Mouse (Mus musculus) intestine, embryonic 16.5 days (tissue): Measurements from ENCODE around the gene Gm17482. TPM values are rescaled to one million over a fixed set of nuclear protein-coding genes. Genes with fewer than 3 reads are reported as not detected.

Experiments
- ATAC-seq: fragments of 200-750 bp; cut with Nextera tagmentation; 2 replicates; pipeline ENCODE4 v1.8.0; 2017; ENCODE audit warnings: moderate TSS enrichment, moderate library complexity
- H3K27ac ChIP-seq: fragments of 300-500 bp; sonication (generic); 2 replicates; pipeline ENCODE4 v1.5.1; 2014; ENCODE audit warnings: mild to moderate bottlenecking, low read length
- H3K27me3 ChIP-seq: fragments of 300-500 bp; sonication (generic); replicated peaks from 2 replicates; pipeline ENCODE4 v1.6.1; 2014; ENCODE audit warnings: low read length, control low read depth, mixed read lengths; ENCODE audit not compliant: control insufficient read depth, insufficient read depth
- H3K36me3 ChIP-seq: fragments of 300-500 bp; sonication (generic); 2 replicates; pipeline ENCODE4 v1.6.1; 2014; ENCODE audit warnings: low read length, control low read depth; ENCODE audit not compliant: control insufficient read depth, insufficient read depth
- H3K4me1 ChIP-seq: fragments of 300-500 bp; sonication (generic); 2 replicates; pipeline ENCODE4 v1.6.1; 2014; ENCODE audit warnings: low read length, control low read depth, mixed read lengths; ENCODE audit not compliant: control insufficient read depth, insufficient read depth
- H3K4me2 ChIP-seq: fragments of 300-500 bp; sonication (generic); 2 replicates; pipeline ENCODE4 v1.6.1; 2014; ENCODE audit warnings: low read depth, low read length, control low read depth
- H3K4me3 ChIP-seq: fragments of 300-500 bp; sonication (generic); 2 replicates; pipeline ENCODE4 v1.5.1; 2014; ENCODE audit warnings: mild to moderate bottlenecking, low read length
- H3K9ac ChIP-seq: fragments of 300-500 bp; sonication (generic); 2 replicates; pipeline ENCODE4 v1.6.1; 2014; ENCODE audit warnings: low read depth, low read length
- H3K9me3 ChIP-seq: fragments of 300-500 bp; sonication (generic); 2 replicates; pipeline ENCODE4 v1.6.1; 2016; ENCODE audit warnings: low read length, control low read depth; ENCODE audit not compliant: control insufficient read depth
- whole genome bisulfite sequencing: fragments of 180-500 bp; shearing (Covaris S2); extraction: QIAGEN DNeasy Blood & Tissue Kit; methylation state at CpG from one replicate; pipeline ENCODE4 v1.1.7; 2014; 5-methylcytosine and 5-hydroxymethylcytosine counted together
- polyA plus RNA-seq: library from polyadenylated mRNA; unstranded; fragments of >200 nt; fragmentation: Nextera tagmentation; extraction: Ambion mirVana; gene quantifications from 2 replicates; pipeline ENCODE4 v1.2.1, GENCODE M21; 2015

Gm17482 gene
- polyA plus RNA-seq, 1 experiment from 2014 or later: not detected

GRCm38 (mm10) chr6:115266791-115267190 is 39.6 kb downstream of the Gm17482 start:
- H3K27me3 ChIP-seq: no peaks in the 10 kb centered on the region
- 74% methylated on average over 5 of the region's 5 CpGs for WGBS
- H3K27ac ChIP-seq: no peak overlapping the region
- peaks cover 2% of the 10 kb centered on the region; the same call in 1 of the 2 replicates for H3K4me1 ChIP-seq
- no peak overlapping the region for H3K9ac ChIP-seq
- no peak overlapping the region for H3K4me3 ChIP-seq
- H3K4me2 ChIP-seq: no peak overlapping the region
- H3K36me3 ChIP-seq: no peaks in the 10 kb centered on the region
- ATAC-seq: no peak
- H3K9me3 ChIP-seq: no peaks in the 10 kb centered on the region

GRCm38 (mm10) chr6:115267916-115268315 is 40.8 kb downstream of the Gm17482 start:
- H3K36me3 ChIP-seq: no peaks in the 10 kb centered on the region
- H3K9me3 ChIP-seq: no peaks in the 10 kb centered on the region
- no peak overlapping the region for H3K9ac ChIP-seq
- H3K4me2 ChIP-seq: no peak overlapping the region
- peaks cover 8% of the 10 kb centered on the region for H3K4me1 ChIP-seq
- peak; percentile 79 for ATAC-seq
- WGBS: 56% methylated on average over 2 of the region's 2 CpGs
- H3K27me3 ChIP-seq: no peaks in the 10 kb centered on the region
- H3K4me3 ChIP-seq: no peak overlapping the region
- no peak overlapping the region for H3K27ac ChIP-seq

DNA sequence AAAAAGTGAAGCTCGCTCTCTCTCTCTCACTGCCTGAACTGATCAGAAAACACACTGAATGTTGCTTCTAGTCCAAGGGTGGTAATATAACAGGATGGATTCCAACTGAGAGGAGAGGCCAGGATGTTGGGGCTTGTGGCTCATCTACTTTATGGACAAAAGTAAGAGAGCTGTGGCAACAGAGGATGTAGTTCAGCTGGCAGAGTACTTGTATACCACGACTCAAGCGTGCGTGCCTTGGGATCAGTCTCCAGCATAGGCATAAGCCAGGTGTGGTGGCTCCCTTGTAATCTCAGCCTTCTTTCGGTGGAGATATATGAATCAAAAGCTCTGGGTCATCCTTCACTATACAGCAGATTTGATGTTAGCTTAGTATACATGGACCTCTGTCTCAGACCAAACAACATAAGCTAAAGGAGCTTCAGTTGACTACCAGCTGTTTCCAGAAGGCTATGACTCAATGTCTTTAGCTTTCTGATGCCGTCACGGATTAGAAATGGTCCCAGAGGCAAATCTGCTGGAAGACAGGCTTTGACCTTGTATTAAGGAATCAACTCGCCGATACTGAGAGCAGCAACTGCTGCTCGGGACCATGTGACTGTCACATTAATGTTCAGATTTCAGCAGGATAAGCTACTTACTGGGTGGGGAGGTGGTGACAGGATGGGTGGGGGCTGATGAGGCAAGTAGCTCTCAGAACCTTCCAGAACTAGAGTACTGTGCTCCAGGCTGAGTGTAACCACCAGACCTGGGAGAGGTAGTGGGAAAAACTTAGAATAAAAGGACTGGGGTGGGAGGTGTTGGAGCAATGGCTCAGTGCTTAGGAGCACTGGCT is 41.6 kb downstream of the Gm17482 start:
- Histone ChIP-seq H3K27ac (no peak overlapping the region), H3K9ac (no peak overlapping the region), H3K9me3 (no peaks in the 10 kb centered on the region), H3K4me1 (peaks cover 8% of the 10 kb centered on the region), H3K4me3 (no peak overlapping the region), H3K36me3 (no peaks in the 10 kb centered on the region), H3K27me3 (no peaks in the 10 kb centered on the region), H3K4me2 (no peak overlapping the region)
- WGBS: 87% methylated on average over 10 of the region's 10 CpGs
- ATAC-seq: no peak

- Histone ChIP-seq H3K36me3 (no peaks in the 10 kb centered on the region), H3K4me2 (no peak overlapping the region), H3K9me3 (no peaks in the 10 kb centered on the region), H3K4me1 (peaks cover 8% of the 10 kb centered on the region), H3K27ac (no peak overlapping the region), H3K27me3 (no peaks in the 10 kb centered on the region), H3K9ac (no peak overlapping the region), H3K4me3 (no peak overlapping the region)
- 70% methylated on average over 5 of the region's 5 CpGs for WGBS
- no peak for ATAC-seq
These were observed 42.4 kb downstream of the Gm17482 start for GRCm38 (mm10) chr6:115269561-115269960.

DNA sequence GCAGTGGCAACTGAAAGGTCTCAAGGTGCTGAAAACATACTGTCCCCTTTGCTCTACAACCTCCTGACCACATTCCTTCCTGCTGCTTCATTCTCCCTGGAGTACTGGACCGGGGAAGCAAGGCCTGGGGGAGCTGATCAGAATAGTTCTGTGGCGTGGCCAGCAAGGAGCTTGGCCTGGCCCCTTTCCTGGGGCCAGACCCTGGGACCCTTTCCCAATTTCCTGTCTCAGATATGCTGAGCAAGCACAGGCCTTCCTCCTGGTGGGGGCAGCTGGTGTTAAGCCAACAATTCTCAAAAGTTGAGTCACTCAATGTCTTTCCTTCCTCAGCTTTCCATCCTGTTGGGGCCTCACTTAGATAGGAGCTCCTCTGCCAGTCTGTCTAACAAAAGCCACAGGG is 42.9 kb downstream of the Gm17482 start:
- 72% methylated on average over 2 of the region's 2 CpGs for WGBS
- Histone ChIP-seq H3K27ac (no peak overlapping the region), H3K27me3 (no peaks in the 10 kb centered on the region), H3K4me3 (no peak overlapping the region), H3K36me3 (no peaks in the 10 kb centered on the region), H3K9me3 (no peaks in the 10 kb centered on the region), H3K9ac (no peak overlapping the region), H3K4me2 (no peak overlapping the region), H3K4me1 (peaks cover 8% of the 10 kb centered on the region)
- ATAC-seq: no peak

- no peak overlapping the region for H3K4me2 ChIP-seq
- WGBS: 77% methylated on average over 3 of the region's 3 CpGs
- H3K9ac ChIP-seq: no peak overlapping the region
- H3K4me1 ChIP-seq: peaks cover 8% of the 10 kb centered on the region
- no peaks in the 10 kb centered on the region for H3K9me3 ChIP-seq
- no peak overlapping the region for H3K27ac ChIP-seq
- no peak for ATAC-seq
- no peaks in the 10 kb centered on the region for H3K27me3 ChIP-seq
- H3K4me3 ChIP-seq: no peak overlapping the region
- H3K36me3 ChIP-seq: no peaks in the 10 kb centered on the region
These were observed 44.2 kb downstream of the Gm17482 start for GRCm38 (mm10) chr6:115271326-115271725.

DNA sequence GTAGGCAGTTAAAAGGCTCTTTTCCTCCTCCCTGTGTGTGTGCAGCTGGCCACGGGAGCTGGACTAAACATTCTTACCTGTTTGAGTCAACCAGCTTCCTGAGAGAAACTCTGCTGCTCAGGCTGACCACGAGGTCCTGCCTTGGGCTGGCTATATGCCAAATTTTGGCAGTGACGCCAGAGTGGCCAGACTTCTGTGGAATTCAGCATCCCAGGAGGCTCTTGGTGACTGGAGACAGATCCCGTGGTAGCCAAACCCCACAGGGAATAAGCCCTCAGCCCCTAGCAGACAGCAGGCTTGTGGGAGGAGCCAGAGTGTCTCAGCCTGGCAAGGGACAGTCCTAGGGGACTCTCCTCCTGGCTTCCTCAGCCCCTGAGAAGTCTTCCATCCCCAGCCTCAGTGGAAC is 44.7 kb downstream of the Gm17482 start:
- ATAC-seq: peak; percentile 37; the same call in 1 of the 2 replicates
- no peak overlapping the region for H3K27ac ChIP-seq

GRCm38 (mm10) chr6:115273346-115273745 is 46.2 kb downstream of the Gm17482 start:
- H3K4me1 ChIP-seq: peaks cover 8% of the 10 kb centered on the region
- H3K4me2 ChIP-seq: no peak overlapping the region
- H3K36me3 ChIP-seq: no peaks in the 10 kb centered on the region
- no peak overlapping the region for H3K4me3 ChIP-seq
- no peaks in the 10 kb centered on the region for H3K9me3 ChIP-seq
- WGBS: 89% methylated on average over 10 of the region's 10 CpGs
- no peaks in the 10 kb centered on the region for H3K27me3 ChIP-seq
- no peak for ATAC-seq
- no peak overlapping the region for H3K27ac ChIP-seq
- no peak overlapping the region for H3K9ac ChIP-seq

More for the DNA sequence above, 44.7 kb downstream of the Gm17482 start:
- Histone ChIP-seq H3K4me1 (peaks cover 8% of the 10 kb centered on the region), H3K4me3 (no peak overlapping the region), H3K9ac (no peak overlapping the region), H3K36me3 (no peaks in the 10 kb centered on the region), H3K27me3 (no peaks in the 10 kb centered on the region), H3K9me3 (no peaks in the 10 kb centered on the region), H3K4me2 (no peak overlapping the region)
- 13% methylated on average over 4 of the region's 4 CpGs for WGBS

DNA sequence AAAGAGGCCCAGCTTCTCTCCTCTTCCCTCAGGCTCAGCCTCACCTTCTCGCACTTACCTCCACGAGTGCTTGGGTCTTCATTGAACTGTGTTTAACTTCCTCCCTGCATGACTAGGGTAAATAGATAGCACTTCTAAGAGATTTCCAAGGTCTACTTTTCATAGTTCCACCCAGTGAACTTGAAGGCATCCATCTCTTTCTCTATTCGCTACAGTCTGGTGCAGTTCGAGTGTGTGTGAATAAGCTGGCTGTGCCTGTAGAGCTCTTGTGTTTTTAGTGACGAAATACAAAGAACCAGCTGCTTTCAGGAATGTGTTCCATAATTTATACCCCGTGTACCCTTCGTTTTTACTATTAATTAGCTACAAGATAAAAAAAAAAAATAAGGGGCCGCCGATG is 47.6 kb downstream of the Gm17482 start:
- Histone ChIP-seq H3K4me2 (no peak overlapping the region), H3K27me3 (no peaks in the 10 kb centered on the region), H3K4me1 (peaks cover 8% of the 10 kb centered on the region), H3K9ac (no peak overlapping the region), H3K4me3 (no peak overlapping the region), H3K9me3 (no peaks in the 10 kb centered on the region), H3K27ac (no peak overlapping the region), H3K36me3 (no peaks in the 10 kb centered on the region)
- 73% methylated on average over 9 of the region's 9 CpGs for WGBS
- ATAC-seq: no peak
